8 mouse cellular contexts compared by ENCODE assay signal in the genomic region with DNA sequence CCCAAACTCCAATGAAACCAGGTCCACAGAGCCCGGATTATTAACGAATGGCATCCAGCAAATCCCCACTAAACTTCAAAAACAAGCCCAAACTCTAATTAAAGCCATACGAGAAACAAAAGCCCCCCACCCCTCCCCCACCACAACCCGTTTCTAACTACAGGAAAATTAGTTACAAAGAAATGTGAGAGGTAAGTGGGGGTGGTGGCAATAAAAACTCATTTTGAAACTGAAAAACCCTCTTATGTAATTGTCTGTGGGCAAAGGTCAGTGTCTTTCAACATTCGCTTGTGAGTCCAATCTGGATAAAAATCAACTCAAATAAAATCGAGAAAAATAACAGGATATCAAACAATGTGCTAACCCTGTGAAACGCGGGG. TPM values are rescaled to one million over a fixed set of nuclear protein-coding genes. Genes with fewer than 3 reads are reported as not detected.
DNase-seq lines count a peak whose midpoint lies in the region; ATAC-seq and TF ChIP-seq lines count a peak whose summit lies in the region.

No protein-coding gene starts in this region.

- TF ChIP-seq EP300 in liver, postnatal 0 days (IDR thresholded peaks at IDR 0.05; ENCODE audit: low read depth), result no peak

- no peak for DNase-seq in layer of hippocampus, adult 2 months (ENCODE audit: low spot score in 2 of 2)
- DNase-seq in layer of hippocampus, adult 9-11 months, result no peak
- DNase-seq in embryonic facial prominence, embryonic 11.5 days (ENCODE audit: low spot score), result peak; percentile 66
- no peak for DNase-seq in liver, postnatal 0 days
- DNase-seq in right cerebral cortex, postnatal 25 days, result no peak
- DNase-seq in ovary, adult 18-20 months (ENCODE audit: low spot score), result no peak
- DNase-seq in frontal cortex, postnatal 25 days (ENCODE audit: low spot score in 2 of 2), result no peak

- peaks cover 5% of the 10 kb centered on the region for H3K4me1 ChIP-seq in embryonic facial prominence, embryonic 11.5 days (ENCODE audit: control insufficient read depth, insufficient read depth, low read length)
- peaks cover 26% of the 10 kb centered on the region for H3K4me1 ChIP-seq in hindbrain, embryonic 12.5 days
- peaks cover 30% of the 10 kb centered on the region for H3K4me1 ChIP-seq in liver, postnatal 0 days (ENCODE audit: insufficient read depth)

- peak overlapping the region; percentile 13 for H3K4me2 ChIP-seq in embryonic facial prominence, embryonic 11.5 days (ENCODE audit: low read depth, low read length)
- peak overlapping the region; percentile 94; the same call in 1 of the 2 replicates for H3K4me2 ChIP-seq in hindbrain, embryonic 12.5 days (replicated peaks)
- H3K4me2 ChIP-seq in liver, postnatal 0 days (ENCODE audit: low read depth, low read length), result peak overlapping the region; percentile 90

- H3K36me3 ChIP-seq in embryonic facial prominence, embryonic 11.5 days (replicated peaks; ENCODE audit: control insufficient read depth, insufficient read depth, low read depth, low read length), result no peaks in the 10 kb centered on the region
- no peaks in the 10 kb centered on the region for H3K36me3 ChIP-seq in hindbrain, embryonic 12.5 days
- no peaks in the 10 kb centered on the region for H3K36me3 ChIP-seq in liver, postnatal 0 days (replicated peaks; ENCODE audit: insufficient read depth, low read length)

- no peak for ATAC-seq in embryonic facial prominence, embryonic 11.5 days (replicated peaks; ENCODE audit: insufficient number of reproducible peaks, low FRiP score, low TSS enrichment, low read depth)
- ATAC-seq in hindbrain, embryonic 12.5 days (ENCODE audit: low FRiP score), result no peak
- ATAC-seq in liver, postnatal 0 days, result no peak

- no peak for TF ChIP-seq CTCF in layer of hippocampus, adult 2 months (conservative IDR thresholded peaks at IDR 0.05)
- no peak for TF ChIP-seq CTCF in liver, postnatal 0 days (IDR thresholded peaks at IDR 0.05; ENCODE audit: low read depth)

- no peaks in the 10 kb centered on the region for H3K9me3 ChIP-seq in embryonic facial prominence, embryonic 11.5 days (replicated peaks; ENCODE audit: control insufficient read depth, low read length)
- no peaks in the 10 kb centered on the region for H3K9me3 ChIP-seq in hindbrain, embryonic 12.5 days (replicated peaks)
- H3K9me3 ChIP-seq in liver, postnatal 0 days (ENCODE audit: low read length), result no peaks in the 10 kb centered on the region

- no peaks in the 10 kb centered on the region for H3K27me3 ChIP-seq in embryonic facial prominence, embryonic 11.5 days (ENCODE audit: control insufficient read depth, insufficient read depth, low read length)
- H3K27me3 ChIP-seq in hindbrain, embryonic 12.5 days, result no peaks in the 10 kb centered on the region
- peaks cover 17% of the 10 kb centered on the region for H3K27me3 ChIP-seq in liver, postnatal 0 days (ENCODE audit: insufficient read depth, low read length)

- peak overlapping the region; percentile 54; the same call in 1 of the 2 replicates for H3K27ac ChIP-seq in layer of hippocampus, adult 2 months
- no peak overlapping the region for H3K27ac ChIP-seq in embryonic facial prominence, embryonic 11.5 days (replicated peaks; ENCODE audit: low read depth, low read length)
- no peak overlapping the region for H3K27ac ChIP-seq in hindbrain, embryonic 12.5 days
- peak overlapping the region; percentile 82 for H3K27ac ChIP-seq in liver, postnatal 0 days (ENCODE audit: low read depth)

- peak overlapping the region; percentile 27 for H3K4me3 ChIP-seq in layer of hippocampus, adult 2 months
- H3K4me3 ChIP-seq in embryonic facial prominence, embryonic 11.5 days (ENCODE audit: low read depth, low read length), result no peak overlapping the region
- peak overlapping the region; percentile 2; the same call in 1 of the 2 replicates for H3K4me3 ChIP-seq in hindbrain, embryonic 12.5 days
- no peak overlapping the region for H3K4me3 ChIP-seq in liver, postnatal 0 days (ENCODE audit: low read depth, low read length)

- H3K9ac ChIP-seq in embryonic facial prominence, embryonic 11.5 days (replicated peaks; ENCODE audit: low read length), result no peak overlapping the region
- H3K9ac ChIP-seq in hindbrain, embryonic 12.5 days, result no peak overlapping the region
- no peak overlapping the region for H3K9ac ChIP-seq in liver, postnatal 0 days (replicated peaks)

- 18% methylated on average over 8 of the region's 8 CpGs for WGBS in embryonic facial prominence, embryonic 11.5 days
- 38% methylated on average over 8 of the region's 8 CpGs for WGBS in hindbrain, embryonic 12.5 days
- WGBS in liver, postnatal 0 days (ENCODE audit: insufficient replicate concordance), result 45% methylated on average over 8 of the region's 8 CpGs

RNA-seq across cellular contexts. Expression of a gene that starts 4.8 kb away (rescaled TPM):
- 10 to 100 TPM; 14.2 to 14.7 TPM for total RNA-seq in layer of hippocampus, adult 2 months (2021)
- polyA plus RNA-seq in embryonic facial prominence, embryonic 11.5 days (2014; fragmentation: Nextera tagmentation; extraction: Ambion mirVana), result 23.9 and 25.4 TPM in 2 replicates
- 39.6 and 44.7 TPM in 2 replicates for polyA plus RNA-seq in hindbrain, embryonic 12.5 days (2016; fragmentation: Nextera tagmentation; extraction: Ambion mirVana)
- polyA plus RNA-seq in liver, postnatal 0 days (2015; fragmentation: Nextera tagmentation; extraction: Ambion mirVana), result 9.3 and 10.9 TPM in 2 replicates

RNA-seq across cellular contexts. Expression of a gene that starts 46.6 kb away (rescaled TPM):
- 100 to 1,000 TPM; 107 to 121 TPM for total RNA-seq in layer of hippocampus, adult 2 months (2021)
- polyA plus RNA-seq in embryonic facial prominence, embryonic 11.5 days (2014; fragmentation: Nextera tagmentation; extraction: Ambion mirVana), result 32.8 and 33.1 TPM in 2 replicates
- 47.7 and 50.6 TPM in 2 replicates for polyA plus RNA-seq in hindbrain, embryonic 12.5 days (2016; fragmentation: Nextera tagmentation; extraction: Ambion mirVana)
- 33.2 and 37.4 TPM in 2 replicates for polyA plus RNA-seq in liver, postnatal 0 days (2015; fragmentation: Nextera tagmentation; extraction: Ambion mirVana)

Comparison
In these comparisons a context has a peak if more than half of its experiments do, and no peak if none do; other contexts are left out.
1. H3K27ac ChIP-seq: peak in layer of hippocampus, adult 2 months (single experiment) and liver, postnatal 0 days (single experiment); none in embryonic facial prominence, embryonic 11.5 days (single experiment) and hindbrain, embryonic 12.5 days (single experiment).
2. H3K4me3 ChIP-seq: peak in layer of hippocampus, adult 2 months (single experiment) and hindbrain, embryonic 12.5 days (single experiment); none in embryonic facial prominence, embryonic 11.5 days (single experiment) and liver, postnatal 0 days (single experiment).
3. H3K4me2 ChIP-seq: peak in every context shown above with its lines; median percentile 94 in hindbrain, embryonic 12.5 days; 90 in liver, postnatal 0 days; 13 in embryonic facial prominence, embryonic 11.5 days.